Mouse (Mus musculus): ENCODE measurements around the gene Gpd2.

Gpd2 gene

DNA sequence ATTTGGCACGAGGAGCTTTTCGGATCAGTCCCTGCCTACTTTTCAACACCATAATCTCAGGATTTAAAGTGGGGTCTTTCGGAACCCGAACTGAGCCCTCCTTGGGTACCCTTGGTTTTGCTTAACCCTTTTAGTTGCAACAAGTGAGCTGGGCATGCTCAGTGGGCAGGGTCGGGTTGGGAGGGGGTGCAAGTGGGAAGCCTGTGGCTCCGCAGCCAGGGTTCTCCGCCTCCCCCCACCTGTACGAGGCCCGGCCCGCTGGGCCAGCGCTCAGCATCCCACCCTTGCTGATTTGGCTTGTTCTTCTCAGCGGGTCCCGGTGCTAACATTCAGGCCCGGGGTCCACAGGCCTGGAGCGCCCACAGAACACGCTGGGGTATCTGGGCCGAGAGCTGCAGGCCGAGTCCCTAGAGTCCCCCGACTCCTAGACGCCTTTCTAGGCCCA lies at the start of gene Gpd2:
Gpd2 (plus strand) TSS at position 161 of the 445 bp plus-strand sequence.
- DNase-seq = no peak

DNA sequence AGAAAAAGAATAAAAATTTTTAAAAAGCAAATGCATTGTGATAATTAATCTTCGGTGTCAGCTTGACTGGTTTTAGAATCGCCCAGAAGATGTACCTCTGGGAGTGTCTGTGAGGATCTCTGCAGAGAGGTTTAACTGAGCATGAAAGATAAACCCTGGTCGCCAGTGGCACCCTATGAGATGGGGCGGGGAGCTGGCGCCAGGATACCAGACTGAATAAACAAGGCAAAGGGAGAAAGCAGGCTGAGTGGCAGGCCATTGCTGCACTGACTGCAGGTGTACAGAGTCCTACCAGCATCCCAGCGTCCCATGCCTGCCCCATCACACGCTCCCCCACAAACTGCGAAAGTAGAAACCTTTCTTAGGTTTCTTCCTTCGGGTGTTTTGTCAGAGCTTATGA lies 49.2 kb upstream of the Gpd2 start:
- DNase-seq = no peak

GRCm38 (mm10) chr2:57190884-57191283 lies 46.6 kb upstream of the Gpd2 start:
- DNase-seq = no peak

GRCm38 (mm10) chr2:57199046-57199445 lies 38.4 kb upstream of the Gpd2 start:
- no peak for DNase-seq

- no peak for DNase-seq
Measured at GRCm38 (mm10) chr2:57208472-57209083, 28.9 kb upstream of the Gpd2 start.

GRCm38 (mm10) chr2:57211049-57212001 lies 26.1 kb upstream of the Gpd2 start:
- DNase-seq = no peak

DNA sequence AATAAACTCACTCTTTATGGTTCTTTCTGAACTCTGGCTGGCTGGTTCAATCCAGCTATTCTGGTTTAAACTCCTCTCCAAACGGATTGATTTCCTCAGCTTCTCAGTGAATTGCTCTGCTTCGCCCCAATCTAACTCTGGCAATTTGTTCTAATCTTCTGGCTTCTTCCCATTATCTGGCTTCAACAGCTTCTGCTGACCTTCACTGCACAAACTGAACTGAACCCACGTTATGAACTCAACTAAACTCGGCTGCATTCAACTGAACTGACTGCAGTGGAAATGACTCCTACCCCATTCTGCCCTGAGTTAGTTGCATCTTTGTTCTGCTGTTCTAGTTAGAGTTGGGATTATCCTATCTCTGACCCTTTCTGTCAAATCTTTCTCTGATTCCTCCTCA lies 24.1 kb upstream of the Gpd2 start:
- no peak for DNase-seq

DNA sequence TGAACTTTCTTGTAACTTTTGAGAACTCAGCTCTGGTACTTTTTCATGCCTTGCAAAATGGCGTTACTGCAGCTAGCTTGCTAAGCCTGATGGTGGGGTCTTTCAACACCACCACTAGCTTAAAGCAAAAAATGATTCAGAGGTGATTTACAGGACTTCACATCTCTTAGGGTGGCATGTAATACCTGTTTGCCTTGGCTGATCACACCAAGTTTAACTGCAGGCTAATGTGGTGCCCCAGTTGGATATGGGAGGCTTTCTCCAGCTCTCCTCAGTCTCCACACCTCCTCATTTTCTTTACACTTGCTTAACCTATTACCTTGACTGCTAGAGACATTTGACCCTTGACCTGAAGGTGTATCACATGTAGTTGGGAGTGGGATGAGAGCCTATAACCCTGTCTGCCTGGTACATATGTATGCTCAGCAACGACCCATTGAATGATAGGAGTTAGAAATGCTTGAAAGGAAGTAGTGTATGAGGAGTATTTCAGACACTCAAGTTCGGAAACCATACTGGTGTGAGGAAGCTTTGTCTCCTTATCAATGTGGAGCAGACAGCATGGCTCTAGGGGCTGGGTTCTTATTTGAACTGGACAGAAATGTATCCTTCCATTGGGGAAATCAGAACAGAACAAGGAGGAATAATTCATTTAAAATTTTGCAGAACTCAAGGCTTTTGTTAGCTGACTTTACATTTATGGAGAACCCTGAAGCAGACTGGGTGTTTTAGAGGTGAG lies 14.0 kb upstream of the Gpd2 start:
- no peak for DNase-seq

DNA sequence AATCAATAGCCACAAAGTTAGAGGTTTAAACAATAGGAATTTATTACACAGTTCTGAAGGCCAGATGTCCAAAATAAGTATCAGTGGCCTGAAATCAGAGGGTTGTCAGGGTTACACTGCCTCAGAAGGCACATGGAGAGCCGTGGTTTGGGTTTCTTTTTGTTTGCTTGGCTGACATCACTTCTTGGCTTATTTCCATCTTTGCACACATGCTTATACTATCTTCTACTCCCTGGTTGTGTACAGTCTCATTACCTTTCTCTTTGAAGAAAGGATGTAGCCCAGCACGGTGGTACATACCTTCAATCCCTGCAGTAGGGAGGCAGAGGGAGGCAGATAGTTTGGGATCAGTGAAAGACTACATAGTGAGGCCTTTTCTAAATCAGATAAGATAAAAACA lies 12.2 kb upstream of the Gpd2 start:
- no peak for DNase-seq

DNA sequence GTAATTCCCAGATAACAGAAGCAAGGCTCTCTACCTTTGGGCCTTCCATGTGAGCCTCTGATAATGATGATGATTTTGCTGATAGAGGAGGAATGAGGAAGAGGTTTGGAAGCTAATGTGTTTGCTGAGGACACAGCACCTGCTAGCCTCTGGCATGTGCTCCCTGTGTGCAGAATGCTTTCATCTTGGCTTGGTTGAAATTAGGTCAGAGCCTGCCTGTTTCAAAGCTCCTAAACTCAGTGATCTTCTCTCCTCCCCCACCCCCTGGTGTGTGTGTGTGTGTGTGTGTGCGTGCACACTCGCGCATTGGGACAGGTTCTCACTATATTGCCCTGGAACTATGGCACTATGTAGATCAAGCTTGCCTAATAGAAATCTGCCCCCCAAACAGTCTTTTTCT lies 10.0 kb upstream of the Gpd2 start:
- no peak for DNase-seq

DNA sequence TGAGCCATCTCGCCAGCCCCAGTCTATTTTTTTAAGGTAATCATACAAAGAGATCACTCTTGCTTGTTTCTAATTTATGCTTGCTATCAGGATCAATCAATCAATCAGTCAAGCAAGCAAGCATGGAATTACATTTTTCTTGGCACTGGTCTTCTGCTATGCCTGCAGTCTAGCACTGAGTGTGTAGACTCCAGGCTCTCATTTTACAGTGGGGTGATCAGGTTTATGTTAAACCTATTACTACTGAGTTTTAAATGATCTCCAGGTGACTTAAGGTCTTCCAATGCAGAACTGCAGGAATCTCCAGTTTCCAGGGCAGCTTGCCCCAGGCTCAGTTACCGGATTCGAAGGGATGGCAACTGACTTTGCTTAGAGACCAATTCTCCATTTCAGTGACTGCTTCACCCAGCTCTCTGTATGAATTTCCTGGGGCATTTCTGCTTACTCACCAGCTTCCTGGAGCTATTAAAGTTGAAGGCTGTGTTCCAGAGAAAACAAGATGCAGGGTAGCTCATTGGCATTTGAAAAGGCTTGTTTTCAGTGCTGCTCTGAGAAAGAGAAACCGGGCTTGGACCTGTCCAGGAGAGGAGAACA lies 7.7 kb upstream of the Gpd2 start:
- DNase-seq = no peak

DNA sequence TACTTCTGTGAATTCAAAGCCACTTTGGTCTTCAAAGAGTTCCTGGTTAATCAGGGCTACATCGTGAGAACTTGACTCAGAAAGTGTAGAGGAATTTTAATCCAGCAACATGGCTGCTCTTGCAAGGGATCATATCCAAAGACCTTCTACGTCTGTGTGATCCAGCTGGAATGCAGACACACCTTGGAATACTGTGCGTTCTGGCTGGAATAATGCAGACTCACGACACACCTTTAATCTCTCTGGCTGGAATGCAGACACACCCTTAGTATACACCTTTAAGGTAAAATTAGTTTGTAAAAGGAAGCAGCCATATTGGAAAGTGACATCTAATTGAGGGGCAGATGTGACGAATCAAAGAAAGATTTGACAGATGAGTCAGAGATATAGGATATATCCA lies 6.0 kb upstream of the Gpd2 start:
- DNase-seq = no peak

DNA sequence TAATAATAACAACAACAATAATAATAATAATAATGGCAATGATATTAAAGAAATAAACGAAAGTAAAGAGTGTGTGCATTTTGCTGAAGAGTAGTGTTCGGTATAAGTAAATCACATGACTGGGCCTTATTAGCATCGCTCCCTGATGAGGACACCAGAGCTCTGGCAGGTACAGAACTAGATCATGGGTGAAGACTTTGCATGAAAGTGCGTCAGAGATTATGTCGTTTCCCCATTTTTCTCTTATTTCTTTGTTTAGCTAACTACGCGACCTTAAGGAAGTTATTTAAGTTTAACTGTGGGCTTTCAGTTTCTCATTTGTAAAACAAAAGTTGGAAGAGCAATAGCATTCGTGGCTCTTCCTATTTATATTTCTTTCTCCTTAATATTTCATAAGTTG lies 5.1 kb upstream of the Gpd2 start:
- no peak for DNase-seq

- no peak for DNase-seq
Measured at GRCm38 (mm10) chr2:57236246-57236645, 1.2 kb upstream of the Gpd2 start.

GRCm38 (mm10) chr2:57237026-57237425 lies 409 bp upstream of the Gpd2 start:
- no peak for DNase-seq

- peak; percentile 76 to 81 for DNase-seq
Measured at GRCm38 (mm10) chr2:57237920-57238613, 632 bp downstream of the Gpd2 start.

- peak; percentile 68 to 82 for DNase-seq
Measured at GRCm38 (mm10) chr2:57238614-57239165, 1.3 kb downstream of the Gpd2 start.

- no peak for DNase-seq
Measured at GRCm38 (mm10) chr2:57239356-57239755, 1.9 kb downstream of the Gpd2 start.

DNA sequence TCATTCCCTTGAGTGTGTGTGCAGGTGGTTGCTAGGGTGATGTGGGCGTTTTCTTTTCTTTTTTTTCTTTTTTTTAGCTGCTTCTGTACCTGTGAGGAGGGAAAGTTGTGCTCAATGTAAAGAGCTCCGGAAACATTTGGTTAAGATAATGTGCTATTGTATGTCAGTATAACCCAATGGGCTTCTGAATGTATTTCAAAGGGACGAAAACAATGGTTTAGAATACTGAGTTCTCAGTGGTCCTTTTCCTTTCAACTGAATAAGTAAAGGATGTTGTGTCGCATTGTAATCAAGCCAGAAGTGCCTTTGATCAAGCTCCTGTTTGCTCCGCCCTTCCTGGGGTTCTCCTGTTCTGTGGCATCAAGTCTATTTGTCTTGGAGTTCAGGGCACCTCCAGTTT lies 6.6 kb downstream of the Gpd2 start:
- DNase-seq = no peak

DNA sequence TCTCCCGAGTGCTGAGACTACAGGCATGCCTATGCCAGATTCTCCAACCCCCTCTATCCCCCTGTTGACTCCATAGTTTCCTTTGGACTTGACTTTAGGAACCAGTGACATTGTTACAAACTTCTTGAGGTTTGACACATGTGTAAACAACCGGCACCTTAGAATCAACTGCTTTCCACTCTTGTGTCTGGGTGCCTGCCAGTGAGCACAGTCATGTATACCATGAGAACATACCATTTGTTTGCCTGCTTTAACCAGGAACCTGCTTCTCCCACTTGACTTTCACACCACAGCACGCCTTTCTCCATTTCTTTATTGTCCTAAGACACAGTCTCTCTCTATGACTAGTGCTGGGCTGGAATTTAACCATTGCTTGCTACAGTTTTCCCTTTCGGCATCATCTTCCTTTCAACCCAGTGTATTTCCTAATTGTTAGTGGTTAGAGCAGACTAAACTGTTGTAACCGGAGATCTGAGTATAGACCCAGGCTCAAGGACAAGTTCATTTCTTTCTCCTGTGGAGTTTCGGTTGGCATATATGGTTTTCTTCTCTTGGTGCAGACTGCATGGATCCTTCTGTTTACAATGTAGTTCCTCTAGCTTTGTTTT lies 8.4 kb downstream of the Gpd2 start:
- DNase-seq = no peak

DNA sequence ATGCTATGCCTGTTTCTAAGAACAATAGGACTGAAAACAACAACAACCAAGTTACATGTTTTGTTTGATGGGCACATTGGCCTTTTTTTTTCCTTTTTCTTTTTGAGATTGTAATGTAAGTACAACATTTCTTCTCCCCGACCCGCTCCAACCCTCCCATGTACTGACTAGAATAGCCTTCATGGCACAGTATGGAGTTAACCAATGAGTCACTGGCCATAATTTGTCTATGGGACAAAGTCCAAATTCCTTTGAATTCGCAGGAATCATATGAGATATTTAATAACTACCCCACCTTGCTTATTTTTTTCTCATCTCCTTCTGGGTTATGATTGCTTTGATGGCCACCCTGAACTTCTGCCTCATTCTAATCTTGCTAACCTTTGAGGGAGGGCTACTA lies 12.7 kb downstream of the Gpd2 start:
- DNase-seq = no peak

Data from thymus, adult 18-20 months (tissue).